Mouse (Mus musculus) hindbrain, embryonic 14.5 days (tissue): ENCODE results near the gene Gnpat. TPM values are rescaled to one million over a fixed set of nuclear protein-coding genes. Genes with fewer than 3 reads are reported as not detected.

Experiments
- ATAC-seq: fragments of 200-750 bp; cut with Nextera tagmentation; 2 replicates; pipeline ENCODE4 v1.8.0; 2017; ENCODE audit warnings: moderate number of reproducible peaks, mild to moderate bottlenecking, moderate TSS enrichment, moderate library complexity; ENCODE audit not compliant: low FRiP score
- DNase-seq: peaks from one replicate; pipeline ENCODE4 v3.0.0-alpha.2; 2015; ENCODE audit warnings: low spot score
- H3K27ac ChIP-seq: fragments of 300-500 bp; sonication (generic); 2 replicates; pipeline ENCODE4 v1.5.1; 2014; ENCODE audit warnings: mild to moderate bottlenecking, moderate library complexity
- H3K27me3 ChIP-seq: fragments of 300-500 bp; sonication (generic); 2 replicates; pipeline ENCODE4 v1.6.1; 2014; ENCODE audit warnings: mild to moderate bottlenecking, low read length, mixed read lengths; ENCODE audit not compliant: control insufficient read depth, insufficient read depth
- H3K36me3 ChIP-seq: fragments of 300-500 bp; sonication (generic); replicated peaks from 2 replicates; pipeline ENCODE4 v1.6.1; 2014; ENCODE audit not compliant: control insufficient read depth, insufficient read depth
- H3K4me1 ChIP-seq: fragments of 300-500 bp; sonication (generic); replicated peaks from 2 replicates; pipeline ENCODE4 v1.6.1; 2014; ENCODE audit warnings: antibody characterized with exemption, low read length, mixed read lengths; ENCODE audit not compliant: control insufficient read depth, insufficient read depth
- H3K4me2 ChIP-seq: fragments of 300-500 bp; sonication (generic); replicated peaks from 2 replicates; pipeline ENCODE4 v1.6.1; 2014; ENCODE audit warnings: mild to moderate bottlenecking, moderate library complexity
- H3K4me3 ChIP-seq: fragments of 300-500 bp; sonication (generic); replicated peaks from 2 replicates; pipeline ENCODE4 v1.5.1; 2014; ENCODE audit warnings: mild to moderate bottlenecking, low read length
- H3K9ac ChIP-seq: fragments of 300-500 bp; sonication (generic); 2 replicates; pipeline ENCODE4 v1.6.1; 2014
- H3K9me3 ChIP-seq: fragments of 300-500 bp; sonication (generic); 2 replicates; pipeline ENCODE4 v1.6.1; 2016; ENCODE audit warnings: low read length; ENCODE audit not compliant: control insufficient read depth
- WGBS: fragments of 180-500 bp; shearing (Covaris S2); extraction: QIAGEN DNeasy Blood & Tissue Kit; methylation state at CpG from one replicate; pipeline ENCODE4 v1.1.7; 2014; 5-methylcytosine and 5-hydroxymethylcytosine counted together
- polyA plus RNA-seq: library from polyadenylated mRNA; unstranded; fragments of >200 nt; fragmentation: Nextera tagmentation; extraction: Ambion mirVana; gene quantifications from 2 replicates; pipeline ENCODE4 v1.2.1, GENCODE M21; 2014

The Gnpat gene
- polyA plus RNA-seq, 1 experiment from 2014 or later: 72.3 TPM

- Histone ChIP-seq H3K27ac (peak overlapping the region; percentile 92), H3K36me3 (peaks cover 24% of the 10 kb centered on the region), H3K4me2 (peak overlapping the region; percentile 78), H3K4me3 (peak overlapping the region; percentile 97), H3K4me1 (peaks cover 7% of the 10 kb centered on the region), H3K27me3 (no peaks in the 10 kb centered on the region), H3K9ac (peak overlapping the region; percentile 95), H3K9me3 (no peaks in the 10 kb centered on the region)
- DNase-seq (no peak), ATAC-seq (peak; percentile 87)
- under 1% methylated on average over 33 of the region's 33 CpGs for WGBS
Measured at GRCm38 (mm10) chr8:124863163-124863677, 387 bp downstream of the Gnpat start.

- peak overlapping the region; percentile 95 for H3K9ac ChIP-seq
- no peak for ATAC-seq
- peak overlapping the region; percentile 78 for H3K4me2 ChIP-seq
- no peaks in the 10 kb centered on the region for H3K27me3 ChIP-seq
- H3K9me3 ChIP-seq: no peaks in the 10 kb centered on the region
- 20% methylated on average over 8 of the region's 8 CpGs for WGBS
- H3K27ac ChIP-seq: peak overlapping the region; percentile 92
- DNase-seq: no peak
- peak overlapping the region; percentile 97 for H3K4me3 ChIP-seq
- H3K36me3 ChIP-seq: peaks cover 19% of the 10 kb centered on the region
- peaks cover 7% of the 10 kb centered on the region for H3K4me1 ChIP-seq
Measured at GRCm38 (mm10) chr8:124863729-124864128, 896 bp downstream of the Gnpat start.

GRCm38 (mm10) chr8:124866669-124867068 is 3.8 kb downstream of the Gnpat start:
- 82% methylated on average over 3 of the region's 3 CpGs for WGBS
- no peak for DNase-seq
- Histone ChIP-seq H3K4me3 (no peak overlapping the region), H3K36me3 (peaks cover 12% of the 10 kb centered on the region; the same call in 1 of the 2 replicates), H3K4me1 (peaks cover 7% of the 10 kb centered on the region), H3K4me2 (no peak overlapping the region), H3K9me3 (no peaks in the 10 kb centered on the region), H3K9ac (no peak overlapping the region), H3K27ac (no peak overlapping the region), H3K27me3 (no peaks in the 10 kb centered on the region)
- ATAC-seq: no peak

- DNase-seq (no peak), ATAC-seq (no peak)
- 93% methylated on average over 2 of the region's 2 CpGs for WGBS
- Histone ChIP-seq H3K4me1 (peaks cover 7% of the 10 kb centered on the region), H3K4me2 (no peak overlapping the region), H3K36me3 (peaks cover 17% of the 10 kb centered on the region; the same call in 1 of the 2 replicates), H3K9ac (no peak overlapping the region), H3K27ac (no peak overlapping the region), H3K27me3 (no peaks in the 10 kb centered on the region), H3K4me3 (no peak overlapping the region), H3K9me3 (no peaks in the 10 kb centered on the region)
Measured at GRCm38 (mm10) chr8:124867126-124867525, 4.3 kb downstream of the Gnpat start.

- Histone ChIP-seq H3K9ac (no peak overlapping the region), H3K4me1 (no peaks in the 10 kb centered on the region), H3K9me3 (no peaks in the 10 kb centered on the region), H3K4me2 (no peak overlapping the region), H3K36me3 (peaks cover 43% of the 10 kb centered on the region), H3K27ac (no peak overlapping the region), H3K4me3 (no peak overlapping the region), H3K27me3 (no peaks in the 10 kb centered on the region)
- ATAC-seq (no peak), DNase-seq (no peak)
- 88% methylated on average over 6 of the region's 6 CpGs for WGBS
Measured at GRCm38 (mm10) chr8:124869708-124870107, 6.9 kb downstream of the Gnpat start.

GRCm38 (mm10) chr8:124871474-124871873 is 8.6 kb downstream of the Gnpat start:
- DNase-seq: no peak
- Histone ChIP-seq H3K4me2 (no peak overlapping the region), H3K27ac (no peak overlapping the region), H3K4me3 (no peak overlapping the region), H3K9ac (no peak overlapping the region), H3K27me3 (no peaks in the 10 kb centered on the region), H3K36me3 (peaks cover 58% of the 10 kb centered on the region), H3K4me1 (no peaks in the 10 kb centered on the region), H3K9me3 (no peaks in the 10 kb centered on the region)
- no peak for ATAC-seq
- WGBS: 94% methylated on average over 7 of the region's 7 CpGs

- Histone ChIP-seq H3K27me3 (no peaks in the 10 kb centered on the region), H3K27ac (no peak overlapping the region), H3K36me3 (peaks cover 64% of the 10 kb centered on the region), H3K4me3 (no peak overlapping the region), H3K4me2 (no peak overlapping the region), H3K9ac (no peak overlapping the region), H3K4me1 (no peaks in the 10 kb centered on the region), H3K9me3 (no peaks in the 10 kb centered on the region)
- WGBS: 94% methylated on average over 7 of the region's 7 CpGs
- DNase-seq: no peak
- ATAC-seq: no peak
Measured at GRCm38 (mm10) chr8:124872081-124872480, 9.2 kb downstream of the Gnpat start.

GRCm38 (mm10) chr8:124872690-124873089 is 9.9 kb downstream of the Gnpat start:
- Histone ChIP-seq H3K4me2 (no peak overlapping the region), H3K27me3 (no peaks in the 10 kb centered on the region), H3K36me3 (peaks cover 71% of the 10 kb centered on the region), H3K9me3 (no peaks in the 10 kb centered on the region), H3K4me1 (no peaks in the 10 kb centered on the region), H3K27ac (no peak overlapping the region), H3K9ac (no peak overlapping the region), H3K4me3 (no peak overlapping the region)
- no peak for DNase-seq
- no peak for ATAC-seq
- WGBS: 97% methylated on average over 5 of the region's 5 CpGs

GRCm38 (mm10) chr8:124878141-124878540 is 15.3 kb downstream of the Gnpat start:
- no peak overlapping the region for H3K27ac ChIP-seq
- H3K27me3 ChIP-seq: no peaks in the 10 kb centered on the region
- no peak for DNase-seq
- no peaks in the 10 kb centered on the region for H3K4me1 ChIP-seq
- WGBS: 92% methylated on average over 5 of the region's 5 CpGs
- no peaks in the 10 kb centered on the region for H3K9me3 ChIP-seq
- no peak for ATAC-seq
- H3K9ac ChIP-seq: no peak overlapping the region
- no peak overlapping the region for H3K4me3 ChIP-seq
- H3K4me2 ChIP-seq: no peak overlapping the region
- peaks cover 94% of the 10 kb centered on the region for H3K36me3 ChIP-seq
